23 mouse cellular contexts compared by ENCODE assay signal in the genomic region with DNA sequence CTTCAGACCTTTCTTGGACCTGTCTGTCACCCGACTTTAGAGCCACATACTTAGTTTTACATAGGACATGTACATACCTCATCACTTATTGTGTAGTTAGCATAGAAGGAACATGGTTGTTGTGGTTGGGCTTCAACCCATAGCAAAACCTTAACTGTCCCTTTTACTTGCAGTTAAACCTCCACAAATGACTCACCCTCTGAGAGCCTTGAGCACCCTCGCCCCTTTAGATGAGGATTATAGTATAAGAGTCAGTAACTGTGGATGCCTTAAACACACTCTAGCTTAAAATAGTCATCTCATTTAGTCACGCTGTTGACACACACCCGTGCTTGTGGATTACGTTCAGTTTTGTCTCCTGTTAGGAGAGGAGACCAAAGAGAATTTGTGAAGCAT. TPM values are rescaled to one million over a fixed set of nuclear protein-coding genes. Genes with fewer than 3 reads are reported as not detected.
A peak's percentile ranks its signal among the peaks of the same experiment; 100 is the strongest.
DNase-seq lines count a peak whose midpoint lies in the region; ATAC-seq and TF ChIP-seq lines count a peak whose summit lies in the region.
"Had no signal": no experiment of that assay in that cellular context is flagged by ENCODE, and none has a peak within 500 bp of the region (broad histone marks: within the 10 kb centered on the region; RNA-seq: fewer than 3 reads in every experiment).

No protein-coding gene starts in this region.

- peak overlapping the region; percentile 62 to 75; a peak in 3 of 4 replicates for H3K27ac ChIP-seq in heart, embryonic 14.5 days (replicated peaks in 1 of 2; ENCODE audit: control insufficient read depth in 1 of 2, insufficient read depth in 1 of 2, low read depth in 2 of 2, low read length in 2 of 2)
- H3K27ac ChIP-seq in thymus, adult 2 months (ENCODE audit: control insufficient read depth, insufficient read depth, low read length) = no peak overlapping the region
- H3K27ac ChIP-seq: hindbrain, embryonic 10.5 days; macrophage had no signal

- peak; percentile 53 for DNase-seq in heart, adult 11 months
- DNase-seq in heart, postnatal 4 days = no peak
- DNase-seq in heart, adult 9 months (ENCODE audit: low spot score in 2 of 2) = no peak
- no peak for DNase-seq in Patski (ENCODE audit: low read depth, low spot score)
- no peak for DNase-seq in thymus, adult 2 months
- DNase-seq: adrenal gland, adult 2 months; B cell, adult 2 months; cerebellum, adult 8-10 months; cerebellum, postnatal 36 days; gastrocnemius, postnatal 14 days; kidney, postnatal 25 days; thymus, adult 18-20 months; thymus, postnatal 4 days had no signal

- TF ChIP-seq POLR2A in myocyte (IDR thresholded peaks at IDR 0.05; ENCODE audit: insufficient read length, low read depth) = no peak
- no peak for TF ChIP-seq POLR2A in thymus, adult 2 months (IDR thresholded peaks at IDR 0.05; ENCODE audit: control insufficient read depth, extremely low read depth, insufficient read depth, low read length, poor library complexity)

- H3K4me3 ChIP-seq in heart, embryonic 14.5 days (ENCODE audit: control insufficient read depth in 1 of 2, insufficient read depth in 1 of 2, low read depth in 1 of 2, low read length in 2 of 2) = no peak overlapping the region
- H3K4me3 ChIP-seq in myocyte = no peak overlapping the region
- no peak overlapping the region for H3K4me3 ChIP-seq in thymus, adult 2 months (ENCODE audit: control insufficient read depth, insufficient read depth, low read length)
- H3K4me3 ChIP-seq: hindbrain, embryonic 10.5 days; layer of hippocampus, adult 2 months had no signal

- H3K4me1 ChIP-seq in heart, embryonic 14.5 days (ENCODE audit: control insufficient read depth in 2 of 2, insufficient read depth in 2 of 2, low read length in 2 of 2) = peaks cover 4 to 27% of the 10 kb centered on the region in 2 experiments
- H3K4me1 ChIP-seq in thymus, adult 2 months (replicated peaks; ENCODE audit: control insufficient read depth, insufficient read depth, low read length) = peaks cover 7% of the 10 kb centered on the region
- H3K4me1 ChIP-seq: hindbrain, embryonic 10.5 days had no signal

- no peak overlapping the region for H3ac ChIP-seq in myocyte (ENCODE audit: control insufficient read depth, insufficient read length)

- 47% methylated on average over 5 of the region's 5 CpGs for WGBS in heart, embryonic 14.5 days
- 95% methylated on average over 5 of the region's 5 CpGs for WGBS in thymus, adult 2 months

- no peak for TF ChIP-seq CTCF in Patski (IDR thresholded peaks at IDR 0.05)
- no peak for TF ChIP-seq CTCF in thymus, adult 2 months (IDR thresholded peaks at IDR 0.05; ENCODE audit: borderline replicate concordance, control insufficient read depth, extremely low read depth, insufficient read depth, low read length, poor library complexity)

- in situ Hi-C loops in Patski (cut with MboI; ENCODE audit: low pct_unique_long_range_greater_than_20kb) = no loop called here

- POLR2A ChIA-PET in Patski (lab: Charles Lee) = no interaction called here

- H3K36me3 ChIP-seq in heart, embryonic 14.5 days (ENCODE audit: control insufficient read depth, insufficient read depth, low read length) = peaks cover 7% of the 10 kb centered on the region; the same call in 1 of the 2 replicates
- H3K36me3 ChIP-seq in myocyte (ENCODE audit: control insufficient read depth, insufficient read depth) = no peaks in the 10 kb centered on the region
- H3K36me3 ChIP-seq in thymus, adult 2 months (ENCODE audit: control insufficient read depth, insufficient read depth, low read length) = no peaks in the 10 kb centered on the region

- CTCF ChIA-PET in Patski (lab: Charles Lee) = interaction anchor here (1.3 to 2.2 kb wide), 4 partner anchors 10 to 148 kb away, joined by 3 to 7 read pairs (median 4); no protein-coding TSS in a partner anchor

- H3K4me2 ChIP-seq in heart, embryonic 14.5 days (ENCODE audit: low read length) = 0 out of 2 replicates have a peak overlapping the region, but pooled peaks have one; percentile 13
- peak overlapping the region; percentile 48 for H3K4me2 ChIP-seq in myocyte (ENCODE audit: low read depth)
- H3K4me2 ChIP-seq: midbrain, embryonic 11.5 days had no signal

- H3K79me2 ChIP-seq in myocyte (ENCODE audit: control insufficient read depth, insufficient read depth) = peaks cover 87% of the 10 kb centered on the region

- no peaks in the 10 kb centered on the region for H3K27me3 ChIP-seq in heart, embryonic 14.5 days (ENCODE audit: control insufficient read depth, insufficient read depth, low read length)
- H3K27me3 ChIP-seq in Patski (no peaks in the 10 kb centered on the region), myocyte (ENCODE audit: control insufficient read depth, insufficient read depth, insufficient read length) (no peaks in the 10 kb centered on the region)
- no peaks in the 10 kb centered on the region for H3K27me3 ChIP-seq in thymus, adult 2 months (ENCODE audit: control insufficient read depth, insufficient read depth, low read length)
- H3K27me3 ChIP-seq: CH12.LX had no signal

- H3K9me3 ChIP-seq in heart, embryonic 14.5 days (ENCODE audit: control insufficient read depth, low read length) = no peaks in the 10 kb centered on the region
- H3K9me3 ChIP-seq: G1E; hindbrain, embryonic 10.5 days had no signal

- no peak for ATAC-seq in heart, embryonic 14.5 days (ENCODE audit: insufficient number of reproducible peaks, insufficient read depth, low FRiP score, low read depth)
- peak; percentile 69 for ATAC-seq in Patski
- ATAC-seq: hindbrain, embryonic 16.5 days; intestine, postnatal 0 days had no signal

- H3K9ac ChIP-seq in heart, embryonic 14.5 days (ENCODE audit: low read length) = no peak overlapping the region

TF ChIP-seq in myocyte, 11 proteins besides CTCF, POLR2A, EP300 and RAD21:
- TF ChIP-seq POLR2AphosphoS2 (IDR thresholded peaks at IDR 0.05; ENCODE audit: insufficient read length, low read depth) (no peak), REST (IDR thresholded peaks at IDR 0.05; ENCODE audit: insufficient read depth, insufficient read length) (no peak), E2F4 (IDR thresholded peaks at IDR 0.05; ENCODE audit: insufficient read depth) (no peak), USF1 (IDR thresholded peaks at IDR 0.05; ENCODE audit: low read depth) (no peak), MYOD1 (IDR thresholded peaks at IDR 0.05; ENCODE audit: control insufficient read depth in 1 of 3, insufficient read length in 2 of 3, low read depth in 2 of 3) (no peak), MAX (IDR thresholded peaks at IDR 0.05; ENCODE audit: low read depth) (no peak), TCF12 (IDR thresholded peaks at IDR 0.05; ENCODE audit: insufficient read depth, poor library complexity, severe bottlenecking) (no peak), CEBPB (IDR thresholded peaks at IDR 0.05; ENCODE audit: insufficient read depth, poor library complexity, severe bottlenecking) (no peak), TCF3 (IDR thresholded peaks at IDR 0.05; ENCODE audit: insufficient read length, low read depth) (no peak), SRF (IDR thresholded peaks at IDR 0.05; ENCODE audit: control insufficient read depth, insufficient read length, low read depth) (no peak), MYOG (IDR thresholded peaks at IDR 0.05; ENCODE audit: control insufficient read depth in 1 of 3, insufficient read depth in 1 of 3, insufficient read length in 2 of 3, low read depth in 2 of 3) (no peak)

RNA-seq across cellular contexts. Expression of a gene that starts 47.8 kb away (rescaled TPM):
- 100 to 1,000 TPM; 145 to 149 TPM for total RNA-seq in heart, postnatal 4 days (2021)
- polyA plus RNA-seq in heart, embryonic 14.5 days (2014; fragmentation: Nextera tagmentation; extraction: Ambion mirVana) = 39.8 and 48.1 TPM in 2 replicates
- polyA plus RNA-seq in Patski (2021) (133 TPM), myocyte (2012; fragmentation: generic; extraction: Trizol) (138 TPM)
- polyA plus RNA-seq in thymus, adult 2 months (2012; rRNA removed) = 67.3 and 75.6 TPM in 2 replicates
